Mouse (Mus musculus) MEL (cell line): ENCODE data around the gene Fkbp4.

Experiments
- BHLHE40 ChIP-seq: IDR thresholded peaks from 2 replicates; pipeline ENCODE4 v1.6.1; 2012; ENCODE audit warnings: low read depth, mild to moderate bottlenecking, inconsistent platforms, low read length, improper control_type of control experiment, borderline replicate concordance
- CTCF ChIP-seq, 3 experiments: IDR thresholded peaks in 2 of 3; conservative IDR thresholded peaks in 1 of 3; 2 replicates each; pipeline ENCODE4 v1.5.1; 2011 to 2012; ENCODE audit warnings: low read length in 3 of 3, low read depth in 2 of 3, mild to moderate bottlenecking in 2 of 3, improper control_type of control experiment in 1 of 3, inconsistent platforms in 1 of 3, mixed read lengths in 1 of 3, moderate library complexity in 1 of 3; ENCODE audit not compliant: control insufficient read depth in 1 of 3, insufficient read depth in 1 of 3, poor library complexity in 1 of 3, severe bottlenecking in 1 of 3
- HCFC1 ChIP-seq: IDR thresholded peaks from 2 replicates; pipeline ENCODE4 v1.6.1; 2012; ENCODE audit warnings: low read depth, mild to moderate bottlenecking, inconsistent platforms, low read length, improper control_type of control experiment, moderate library complexity
- NRF1 ChIP-seq: IDR thresholded peaks from 2 replicates; pipeline ENCODE4 v1.6.1; 2014; ENCODE audit warnings: low read depth, mild to moderate bottlenecking, inconsistent platforms, low read length, improper control_type of control experiment, moderate library complexity; ENCODE audit not compliant: poor library complexity, insufficient read depth, severe bottlenecking
- POLR2A ChIP-seq, 2 experiments: IDR thresholded peaks; 2 replicates each; pipeline ENCODE4 v1.6.1; 2011 to 2012; ENCODE audit warnings: low read length in 2 of 2, mild to moderate bottlenecking in 2 of 2, control low read depth in 1 of 2, improper control_type of control experiment in 1 of 2, low read depth in 1 of 2, moderate library complexity in 1 of 2; ENCODE audit not compliant: control insufficient read depth in 1 of 2, insufficient read depth in 1 of 2, poor library complexity in 1 of 2
- POLR2AphosphoS2 ChIP-seq: IDR thresholded peaks from 2 replicates; pipeline ENCODE4 v1.6.1; 2011; ENCODE audit warnings: low read length, improper control_type of control experiment
- POLR2AphosphoS5 ChIP-seq: IDR thresholded peaks from 2 replicates; pipeline ENCODE4 v1.6.1; 2012; ENCODE audit warnings: low read depth, borderline replicate concordance, mild to moderate bottlenecking, inconsistent platforms, low read length, moderate library complexity, mixed read lengths
- RCOR1 ChIP-seq: IDR thresholded peaks from 2 replicates; pipeline ENCODE4 v1.6.1; 2012; ENCODE audit warnings: low read depth, mild to moderate bottlenecking, inconsistent platforms, low read length, improper control_type of control experiment
- SIN3A ChIP-seq: IDR thresholded peaks from 2 replicates; pipeline ENCODE4 v1.6.1; 2012; ENCODE audit warnings: low read length, improper control_type of control experiment, inconsistent platforms
- TCF12 ChIP-seq: IDR thresholded peaks from 2 replicates; pipeline ENCODE4 v1.6.1; 2014; ENCODE audit warnings: low read depth, mild to moderate bottlenecking, inconsistent platforms, low read length, improper control_type of control experiment, moderate library complexity
- USF1 ChIP-seq: IDR thresholded peaks from 2 replicates; pipeline ENCODE4 v1.6.1; 2014; ENCODE audit warnings: low read depth, mild to moderate bottlenecking, inconsistent platforms, low read length, improper control_type of control experiment, moderate library complexity
- ZMIZ1 ChIP-seq: IDR thresholded peaks from 2 replicates; pipeline ENCODE4 v1.6.1; 2012; ENCODE audit warnings: low read depth, mild to moderate bottlenecking, inconsistent platforms, low read length, improper control_type of control experiment, moderate library complexity
- ZNF384 ChIP-seq: IDR thresholded peaks from 2 replicates; pipeline ENCODE4 v1.6.1; 2012; ENCODE audit warnings: low read depth, mild to moderate bottlenecking, inconsistent platforms, low read length, improper control_type of control experiment

GRCm38 (mm10) chr6:128410305-128410704, 28.2 kb downstream of the Fkbp4 start:
- TF ChIP-seq NRF1: no peak
- TF ChIP-seq RCOR1: no peak
- TF ChIP-seq CTCF (IDR thresholded peaks at IDR 0.05 in 2 of 3, conservative IDR thresholded peaks at IDR 0.05 in 1 of 3; ENCODE audit: control insufficient read depth in 1 of 3, insufficient read depth in 1 of 3, low read depth in 2 of 3, low read length in 3 of 3, poor library complexity in 1 of 3, severe bottlenecking in 1 of 3): no peak
- no peak for TF ChIP-seq HCFC1
- TF ChIP-seq USF1: no peak
- no peak for TF ChIP-seq POLR2AphosphoS2
- TF ChIP-seq POLR2AphosphoS5: no peak
- TF ChIP-seq ZNF384: no peak
- TF ChIP-seq SIN3A: no peak
- no peak for TF ChIP-seq BHLHE40
- no peak for TF ChIP-seq TCF12
- no peak for TF ChIP-seq POLR2A (IDR thresholded peaks at IDR 0.05; ENCODE audit: control insufficient read depth in 1 of 2, insufficient read depth in 1 of 2, low read depth in 1 of 2, low read length in 2 of 2, poor library complexity in 1 of 2)
- no peak for TF ChIP-seq ZMIZ1
